Mouse (Mus musculus) CH12.LX (cell line): ENCODE measurements at regions not wholly inside any gene's neighbourhood (a gene's known extent, or its start where the extent isn't known, plus 50 kb on each side); places are given as distances from the start of the nearest gene placed in this dataset.

Experiments
- DNase-seq: peaks from one replicate; pipeline ENCODE4 v3.0.0-alpha.2; 2013; ENCODE audit errors: extremely low read depth
- H3K27ac ChIP-seq: 2 replicates; pipeline ENCODE4 v1.5.1; 2012; ENCODE audit warnings: low read depth, mild to moderate bottlenecking, control low read depth, moderate library complexity; ENCODE audit not compliant: insufficient read depth
- H3K27me3 ChIP-seq: replicated peaks from 2 replicates; pipeline ENCODE3; 2012; ENCODE audit warnings: inconsistent platforms
- H3K36me3 ChIP-seq, 2 experiments: replicated peaks in 1 of 2; 2 replicates each; pipeline versions ENCODE3 to v1.6.1; 2012; ENCODE audit warnings: inconsistent platforms in 1 of 2, low read length in 1 of 2, mild to moderate bottlenecking in 1 of 2, mixed read lengths in 1 of 2, moderate library complexity in 1 of 2; ENCODE audit not compliant: control insufficient read depth in 1 of 2, insufficient read depth in 1 of 2
- H3K4me1 ChIP-seq, 2 experiments: 2 replicates each; pipeline ENCODE4 v1.6.1; 2012; ENCODE audit warnings: inconsistent platforms in 1 of 2, moderate library complexity in 1 of 2; ENCODE audit not compliant: insufficient read depth in 2 of 2, control insufficient read depth in 1 of 2
- H3K4me2 ChIP-seq: 2 replicates; pipeline ENCODE4 v1.6.1; 2012; ENCODE audit warnings: low read depth, mild to moderate bottlenecking, control low read depth; ENCODE audit not compliant: poor library complexity, insufficient read depth, severe bottlenecking
- H3K4me3 ChIP-seq, 3 experiments: fragments of 150-350 bp in 1 of 3; sonication (generic) in 1 of 3; replicated peaks in 1 of 3; 2 replicates each; pipeline versions ENCODE3 to v1.5.1; 2011 to 2012; ENCODE audit warnings: low read depth in 2 of 3, low read length in 2 of 3, mild to moderate bottlenecking in 2 of 3, moderate library complexity in 2 of 3, control low read depth in 1 of 3, improper control_type of control experiment in 1 of 3, inconsistent platforms in 1 of 3, mixed read lengths in 1 of 3; ENCODE audit not compliant: poor library complexity in 1 of 3
- H3K79me2 ChIP-seq: replicated peaks from 2 replicates; pipeline ENCODE4 v1.6.1; 2012; ENCODE audit warnings: mild to moderate bottlenecking, moderate library complexity; ENCODE audit not compliant: control insufficient read depth, poor library complexity, insufficient read depth, severe bottlenecking; ENCODE audit errors: extremely low read depth
- H3K9ac ChIP-seq: 2 replicates; pipeline ENCODE4 v1.6.1; 2012; ENCODE audit warnings: low read depth, mild to moderate bottlenecking, control low read depth, moderate library complexity; ENCODE audit not compliant: insufficient read depth
- H3K9me3 ChIP-seq: replicated peaks from 2 replicates; pipeline ENCODE3; 2012; ENCODE audit warnings: low read length, inconsistent platforms, mixed read lengths
- CHD2 ChIP-seq: IDR thresholded peaks from 2 replicates; pipeline ENCODE4 v1.6.1; 2011; ENCODE audit warnings: low read length, improper control_type of control experiment
- CTCF ChIP-seq, 2 experiments: IDR thresholded peaks in 1 of 2; conservative IDR thresholded peaks in 1 of 2; 2 replicates each; pipeline ENCODE4 v1.5.1; 2011 to 2012; ENCODE audit warnings: low read depth in 2 of 2, low read length in 2 of 2, improper control_type of control experiment in 1 of 2, inconsistent platforms in 1 of 2, mild to moderate bottlenecking in 1 of 2, moderate library complexity in 1 of 2
- ELF1 ChIP-seq: IDR thresholded peaks from 2 replicates; pipeline ENCODE4 v1.6.1; 2014; ENCODE audit warnings: low read depth, mild to moderate bottlenecking, inconsistent platforms, low read length, improper control_type of control experiment
- JUND ChIP-seq: conservative IDR thresholded peaks from 2 replicates; pipeline ENCODE4 v1.6.1; 2011; ENCODE audit warnings: low read depth, low read length, improper control_type of control experiment
- MAFK ChIP-seq: IDR thresholded peaks from 2 replicates; pipeline ENCODE4 v1.6.1; 2011; ENCODE audit warnings: low read length, improper control_type of control experiment; ENCODE audit not compliant: insufficient replicate concordance
- MAX ChIP-seq: IDR thresholded peaks from 2 replicates; pipeline ENCODE4 v1.6.1; 2011; ENCODE audit warnings: low read length, improper control_type of control experiment
- MEF2A ChIP-seq: IDR thresholded peaks from 2 replicates; pipeline ENCODE4 v1.6.1; 2014; ENCODE audit warnings: low read depth, mild to moderate bottlenecking, inconsistent platforms, low read length, improper control_type of control experiment, borderline replicate concordance
- RAD21 ChIP-seq: IDR thresholded peaks from 2 replicates; pipeline ENCODE4 v1.6.1; 2011; ENCODE audit warnings: low read depth, mild to moderate bottlenecking, low read length, improper control_type of control experiment, moderate library complexity
- RCOR1 ChIP-seq: conservative IDR thresholded peaks from 2 replicates; pipeline ENCODE4 v1.6.1; 2012; ENCODE audit warnings: low read depth, mild to moderate bottlenecking, inconsistent platforms, low read length, improper control_type of control experiment
- SMC3 ChIP-seq: IDR thresholded peaks from 2 replicates; pipeline ENCODE4 v1.6.1; 2011; ENCODE audit warnings: low read depth, low read length, improper control_type of control experiment
- USF1 ChIP-seq: IDR thresholded peaks from 2 replicates; pipeline ENCODE4 v1.6.1; 2014; ENCODE audit warnings: low read depth, mild to moderate bottlenecking, inconsistent platforms, low read length, improper control_type of control experiment
- ZC3H11A ChIP-seq: IDR thresholded peaks from 2 replicates; pipeline ENCODE4 v1.6.1; 2012; ENCODE audit warnings: low read depth, mild to moderate bottlenecking, inconsistent platforms, low read length, improper control_type of control experiment
- ZKSCAN1 ChIP-seq: IDR thresholded peaks from 2 replicates; pipeline ENCODE4 v1.6.1; 2012; ENCODE audit warnings: low read depth, inconsistent platforms, low read length, improper control_type of control experiment, borderline replicate concordance
- dilution Hi-C: fragments of 300-500 bp; cut with MboI; formaldehyde crosslinking; loops from 2 replicates; pipeline ENCODE4 v1.14.3; 2020; ENCODE audit warnings: low sequenced_read_pairs; ENCODE audit not compliant: extremely low pct_unique_long_range_greater_than_20kb, extremely low pct_ligation_motif_present
- in situ Hi-C: fragments of 300-500 bp; cut with MboI; formaldehyde crosslinking; loops from 3 replicates; pipeline ENCODE4 v1.14.3; 2019; ENCODE audit warnings: low sequenced_read_pairs, low pct_ligation_motif_present, low pct_unique_long_range_greater_than_20kb, mixed read lengths

- no peak overlapping the region for H3K9ac ChIP-seq
- no peak for TF ChIP-seq MAFK
- TF ChIP-seq JUND: peak; percentile 32; the same call in 1 of the 2 replicates
- TF ChIP-seq SMC3: peak; percentile 86
- no peak for TF ChIP-seq USF1
- TF ChIP-seq ZC3H11A: peak; percentile 82
- TF ChIP-seq RCOR1: no peak
- peak; percentile 31 to 86; a peak in 3 of 4 replicates for TF ChIP-seq CTCF (conservative IDR thresholded peaks at IDR 0.05 in 1 of 2, IDR thresholded peaks at IDR 0.05 in 1 of 2; ENCODE audit: low read depth in 2 of 2, low read length in 2 of 2)
- TF ChIP-seq CHD2: no peak
- no peak for TF ChIP-seq ZKSCAN1
- no peak for TF ChIP-seq ELF1
- H3K4me1 ChIP-seq: no peaks in the 10 kb centered on the region
- H3K36me3 ChIP-seq: no peaks in the 10 kb centered on the region
- in situ Hi-C loops: loop anchor here (10.0 to 25.0 kb wide), 5 partner anchors 54 to 1656 kb away; partner anchors contain the start of gene Tle4
- H3K79me2 ChIP-seq: no peaks in the 10 kb centered on the region
- no peaks in the 10 kb centered on the region for H3K27me3 ChIP-seq
- no peak overlapping the region for H3K27ac ChIP-seq
- no peak overlapping the region for H3K4me3 ChIP-seq
- DNase-seq: peak; percentile 57
- dilution Hi-C loops: no loop called here
- H3K9me3 ChIP-seq: no peaks in the 10 kb centered on the region
- H3K4me2 ChIP-seq: no peak overlapping the region
Observed at GRCm38 (mm10) chr19:13980988-13981630, 67.8 kb downstream of the Olfr1505 start.

- H3K9ac ChIP-seq: no peak overlapping the region
- no peaks in the 10 kb centered on the region for H3K36me3 ChIP-seq
Observed at GRCm38 (mm10) chr19:13982823-13983222, 69.5 kb downstream of the Olfr1505 start.

More at GRCm38 (mm10) chr19:13982823-13983222, 69.5 kb downstream of the Olfr1505 start:
- no peaks in the 10 kb centered on the region for H3K27me3 ChIP-seq
- dilution Hi-C loops: no loop called here
- no peaks in the 10 kb centered on the region for H3K4me1 ChIP-seq
- in situ Hi-C loops: loop anchor here (10.0 to 25.0 kb wide), 5 partner anchors 52 to 1654 kb away; partner anchors contain the start of gene Tle4
- TF ChIP-seq CTCF (conservative IDR thresholded peaks at IDR 0.05 in 1 of 2, IDR thresholded peaks at IDR 0.05 in 1 of 2; ENCODE audit: low read depth in 2 of 2, low read length in 2 of 2): peak in 1 of 2 experiments; percentile 51; a peak in 2 of 4 replicates
- peak; percentile 48 for TF ChIP-seq SMC3
- no peak for TF ChIP-seq MAX
- peak; percentile 42; the same call in 1 of the 2 replicates for TF ChIP-seq MEF2A
- TF ChIP-seq RAD21: peak; percentile 56
- H3K79me2 ChIP-seq: no peaks in the 10 kb centered on the region
- no peak for DNase-seq
- no peak overlapping the region for H3K27ac ChIP-seq
- no peak overlapping the region for H3K4me3 ChIP-seq
- no peaks in the 10 kb centered on the region for H3K9me3 ChIP-seq
- no peak overlapping the region for H3K4me2 ChIP-seq
